Mouse (Mus musculus): ENCODE measurements at regions not wholly inside any gene's neighbourhood (a gene's known extent, or its start where the extent isn't known, plus 50 kb on each side); places are given as distances from the start of the nearest gene placed in this dataset.

DNA sequence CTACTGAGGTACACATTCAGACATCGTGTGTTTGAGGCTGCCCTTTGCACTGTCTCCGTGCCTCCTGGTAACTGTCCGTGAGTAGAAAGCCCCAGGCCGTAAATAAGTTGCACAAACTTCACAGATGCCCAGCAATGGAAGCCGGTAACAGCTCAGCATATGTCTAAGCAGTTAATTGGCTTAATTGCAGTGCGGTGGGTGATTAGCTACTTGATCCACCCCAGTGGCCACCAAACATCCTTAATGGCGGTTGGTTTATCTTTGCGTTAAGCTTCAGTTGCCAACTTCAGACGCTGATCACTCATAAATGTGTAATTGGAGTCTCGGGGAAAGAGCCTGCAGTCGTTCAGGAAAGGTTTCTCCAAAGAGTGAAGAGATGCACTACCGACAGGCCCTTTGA lies 135.3 kb downstream of the Gm26897 start:
- ATAC-seq (replicated peaks in 1 of 2; ENCODE audit: insufficient read depth in 1 of 2, low FRiP score in 2 of 2, low TSS enrichment in 1 of 2, low read depth in 1 of 2, poor library complexity in 2 of 2, severe bottlenecking in 2 of 2), result no peak

DNA sequence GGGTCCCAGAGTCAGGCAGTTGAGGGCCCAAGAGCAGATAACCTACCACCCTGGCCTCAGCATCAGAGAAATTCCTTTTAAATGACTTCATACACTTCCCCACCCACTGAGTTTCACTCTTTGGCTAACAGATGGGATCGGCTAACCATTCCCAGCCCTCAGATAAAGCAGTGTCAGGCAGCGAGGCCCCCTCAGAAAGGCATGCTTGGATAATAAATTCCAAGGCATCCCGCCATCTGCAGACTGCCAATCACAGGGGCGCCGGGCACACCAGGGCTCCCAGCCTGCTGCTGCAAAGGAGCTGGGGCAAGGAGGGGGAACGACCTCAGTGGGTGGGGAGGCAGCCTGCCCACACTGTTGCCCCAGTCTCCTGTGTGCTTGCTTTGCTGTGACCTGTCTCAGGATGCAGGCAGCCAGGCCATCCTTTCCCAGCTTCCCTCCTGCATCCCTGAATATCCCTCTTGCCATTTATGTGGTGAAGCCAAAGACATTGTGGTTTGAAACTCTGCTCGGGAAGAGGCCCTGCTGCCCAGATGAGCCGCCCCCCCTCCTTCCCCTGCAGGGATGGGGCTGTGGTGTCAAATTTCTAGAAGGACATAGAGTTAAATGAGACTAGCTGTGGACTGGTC lies 143.6 kb downstream of the Gm26897 start:
- ATAC-seq (replicated peaks in 1 of 2; ENCODE audit: insufficient read depth in 1 of 2, low FRiP score in 2 of 2, low TSS enrichment in 1 of 2, low read depth in 1 of 2, poor library complexity in 2 of 2, severe bottlenecking in 2 of 2), result no peak

DNA sequence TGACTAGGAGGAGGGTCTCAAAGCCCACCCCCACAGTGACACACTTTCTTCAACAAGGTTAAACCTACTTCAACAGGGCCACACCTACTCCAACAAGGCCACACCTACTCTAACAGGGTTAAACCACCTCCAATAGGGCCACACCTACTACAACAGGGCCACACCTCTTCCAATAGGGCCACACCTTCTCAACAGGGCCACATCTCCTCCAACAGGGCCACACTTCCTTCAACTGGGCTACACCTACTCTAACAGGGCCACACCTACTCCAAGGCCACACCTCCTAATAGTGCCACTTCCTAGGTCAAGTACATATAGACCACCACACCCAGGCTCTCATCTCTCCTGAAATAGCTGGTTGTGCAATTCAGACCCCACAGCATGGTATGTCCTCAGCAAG lies 145.3 kb downstream of the Gm26897 start:
- ATAC-seq (replicated peaks in 1 of 2; ENCODE audit: insufficient read depth in 1 of 2, low FRiP score in 2 of 2, low TSS enrichment in 1 of 2, low read depth in 1 of 2, poor library complexity in 2 of 2, severe bottlenecking in 2 of 2), result no peak

DNA sequence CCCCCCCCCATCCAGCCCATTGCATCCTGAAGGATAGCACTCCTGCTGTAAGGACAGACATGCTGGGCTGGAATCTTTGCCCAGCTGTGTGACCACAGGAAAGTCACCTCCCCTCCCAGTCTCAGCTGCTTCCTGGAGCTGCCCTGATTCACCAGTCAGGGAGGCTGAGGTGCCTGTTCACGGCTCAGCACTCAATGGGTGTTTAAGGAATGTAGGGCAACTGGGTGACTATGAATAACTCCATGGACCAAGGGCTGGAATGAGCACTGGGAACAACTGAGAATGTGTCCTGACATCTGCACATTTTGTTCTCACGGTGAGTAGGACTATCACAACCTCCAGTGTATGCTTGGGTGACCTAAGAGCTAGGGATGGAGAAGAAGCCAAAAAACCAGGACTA lies 146.5 kb downstream of the Gm26897 start:
- no peak for ATAC-seq (replicated peaks in 1 of 2; ENCODE audit: insufficient read depth in 1 of 2, low FRiP score in 2 of 2, low TSS enrichment in 1 of 2, low read depth in 1 of 2, poor library complexity in 2 of 2, severe bottlenecking in 2 of 2)

DNA sequence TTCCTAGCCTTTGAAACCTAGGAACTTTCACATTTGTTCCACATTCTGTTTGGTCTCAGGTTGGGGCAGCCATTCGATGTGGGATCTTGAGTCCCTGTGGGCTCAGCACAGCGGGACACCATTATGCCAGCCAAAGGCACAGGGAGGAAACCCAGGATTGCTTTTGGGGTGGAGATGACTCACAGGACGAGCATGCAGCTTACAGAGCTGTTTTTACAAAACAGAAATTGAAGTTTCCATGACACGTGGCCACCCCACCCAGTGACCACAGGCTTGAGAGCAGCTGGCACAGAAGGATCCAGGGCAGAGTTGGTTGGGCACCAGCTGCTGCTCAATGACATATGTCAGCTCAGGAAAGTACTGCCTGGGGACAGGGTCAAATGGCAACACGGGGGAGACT lies 147.8 kb downstream of the Gm26897 start:
- peak; percentile 32 to 48; a peak in 1 of 4 replicates for ATAC-seq (replicated peaks in 1 of 2; ENCODE audit: insufficient read depth in 1 of 2, low FRiP score in 2 of 2, low TSS enrichment in 1 of 2, low read depth in 1 of 2, poor library complexity in 2 of 2, severe bottlenecking in 2 of 2)

DNA sequence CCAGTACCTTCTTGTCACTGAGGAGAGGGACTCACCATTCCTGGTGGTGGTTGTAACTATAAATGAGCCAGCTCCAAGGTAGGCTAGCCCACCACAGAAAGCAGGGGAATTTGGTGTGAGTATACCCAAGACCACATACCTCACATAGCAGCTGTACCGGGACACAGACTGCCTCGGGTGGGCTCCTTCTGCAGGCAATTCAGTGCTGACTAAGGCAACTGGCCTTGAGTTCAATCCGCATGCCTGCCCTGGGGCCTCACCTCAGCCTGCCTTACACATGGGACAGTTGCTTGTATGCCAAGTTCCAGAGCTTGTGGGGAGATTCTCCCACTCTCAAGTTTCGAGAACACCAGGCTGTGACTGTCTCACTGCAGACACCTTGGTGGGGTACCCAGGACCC lies 153.6 kb downstream of the Gm26897 start:
- no peak for ATAC-seq (replicated peaks in 1 of 2; ENCODE audit: insufficient read depth in 1 of 2, low FRiP score in 2 of 2, low TSS enrichment in 1 of 2, low read depth in 1 of 2, poor library complexity in 2 of 2, severe bottlenecking in 2 of 2)

DNA sequence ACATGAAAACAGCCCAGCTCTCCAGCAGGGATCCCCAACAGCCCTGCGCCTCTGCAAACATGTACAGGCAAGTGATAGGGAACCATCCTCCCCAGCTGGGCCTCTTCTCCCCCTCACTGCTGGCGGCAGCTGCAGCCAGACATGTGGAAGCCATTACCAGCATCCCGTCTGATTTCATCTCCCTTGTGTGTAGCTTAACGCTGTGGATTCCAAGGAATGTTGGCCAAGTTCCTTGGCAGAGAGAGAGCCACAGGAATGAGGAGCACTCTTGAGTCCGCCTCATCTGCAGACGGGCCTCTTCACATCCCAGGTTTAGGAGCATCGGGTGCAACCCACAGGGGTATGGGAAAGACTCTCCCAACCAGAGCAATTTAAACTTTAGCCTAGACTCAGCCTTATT lies 157.1 kb downstream of the Gm26897 start:
- no peak for ATAC-seq (replicated peaks in 1 of 2; ENCODE audit: insufficient read depth in 1 of 2, low FRiP score in 2 of 2, low TSS enrichment in 1 of 2, low read depth in 1 of 2, poor library complexity in 2 of 2, severe bottlenecking in 2 of 2)

DNA sequence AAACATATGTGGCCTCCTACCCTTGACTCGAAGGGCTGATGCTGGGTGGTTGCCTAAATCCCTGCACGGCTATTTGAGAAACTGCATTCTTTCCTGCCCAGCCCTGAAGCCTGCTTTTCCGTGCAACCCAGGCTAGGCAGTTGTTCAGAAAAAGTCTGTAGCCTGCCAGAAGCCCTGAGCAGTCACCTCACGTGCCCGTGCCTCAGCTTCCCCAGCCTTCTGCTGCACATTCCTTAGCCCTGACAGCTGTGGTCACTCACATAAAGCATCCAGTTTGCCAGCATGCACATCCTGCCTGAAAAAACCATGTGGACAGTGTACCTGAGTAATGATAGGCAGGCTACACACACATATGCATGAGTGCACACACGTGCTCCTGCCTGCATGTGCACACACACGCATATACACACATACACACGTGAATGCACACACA lies 157.6 kb downstream of the Gm26897 start:
- no peak for ATAC-seq (replicated peaks in 1 of 2; ENCODE audit: insufficient read depth in 1 of 2, low FRiP score in 2 of 2, low TSS enrichment in 1 of 2, low read depth in 1 of 2, poor library complexity in 2 of 2, severe bottlenecking in 2 of 2)

DNA sequence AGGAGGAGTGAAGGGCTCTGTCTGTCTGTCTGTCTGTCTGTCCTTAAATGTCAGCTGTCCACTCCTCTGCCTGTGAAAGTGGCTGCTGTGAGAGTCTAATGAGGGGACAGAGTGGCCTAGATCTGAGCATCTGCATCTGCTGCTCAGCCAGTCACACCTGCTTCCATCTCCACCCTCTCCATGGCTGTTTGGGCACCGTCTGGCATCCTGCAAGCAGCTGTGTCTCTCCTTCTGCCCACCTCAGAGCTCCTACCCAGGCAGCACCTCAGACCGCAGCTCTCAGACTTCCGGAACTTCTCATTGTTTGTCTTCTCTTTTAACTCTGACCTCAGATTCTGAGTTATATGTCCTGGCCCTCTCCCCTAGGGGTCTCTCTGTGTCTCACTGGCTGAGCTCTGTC lies 159.2 kb downstream of the Gm26897 start:
- ATAC-seq (replicated peaks in 1 of 2; ENCODE audit: insufficient read depth in 1 of 2, low FRiP score in 2 of 2, low TSS enrichment in 1 of 2, low read depth in 1 of 2, poor library complexity in 2 of 2, severe bottlenecking in 2 of 2), result peak; percentile 46 to 49; a peak in 2 of 4 replicates

DNA sequence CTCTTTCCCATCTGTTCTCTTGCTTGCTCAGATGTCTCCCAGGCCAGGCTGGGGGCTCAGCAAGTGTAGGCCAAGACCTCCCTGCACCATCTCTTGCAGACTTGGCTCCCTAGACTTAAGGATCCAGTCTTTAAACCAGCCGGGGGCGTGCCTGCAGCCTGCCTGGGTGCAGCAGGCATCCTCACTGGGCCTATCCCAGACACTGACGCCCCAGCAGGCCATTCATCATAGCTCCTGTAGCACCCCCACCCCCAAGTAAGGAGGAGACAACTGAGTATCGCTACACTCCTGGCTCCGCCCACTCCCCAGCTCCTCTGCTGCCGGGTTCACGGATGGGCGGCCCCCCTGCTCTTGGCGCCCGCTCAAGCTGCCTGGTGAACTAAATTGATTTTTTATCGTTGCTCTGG lies 160.2 kb downstream of the Gm26897 start:
- peak in 1 of 2 experiments; percentile 21; a peak in 1 of 4 replicates for ATAC-seq (replicated peaks in 1 of 2; ENCODE audit: insufficient read depth in 1 of 2, low FRiP score in 2 of 2, low TSS enrichment in 1 of 2, low read depth in 1 of 2, poor library complexity in 2 of 2, severe bottlenecking in 2 of 2)

DNA sequence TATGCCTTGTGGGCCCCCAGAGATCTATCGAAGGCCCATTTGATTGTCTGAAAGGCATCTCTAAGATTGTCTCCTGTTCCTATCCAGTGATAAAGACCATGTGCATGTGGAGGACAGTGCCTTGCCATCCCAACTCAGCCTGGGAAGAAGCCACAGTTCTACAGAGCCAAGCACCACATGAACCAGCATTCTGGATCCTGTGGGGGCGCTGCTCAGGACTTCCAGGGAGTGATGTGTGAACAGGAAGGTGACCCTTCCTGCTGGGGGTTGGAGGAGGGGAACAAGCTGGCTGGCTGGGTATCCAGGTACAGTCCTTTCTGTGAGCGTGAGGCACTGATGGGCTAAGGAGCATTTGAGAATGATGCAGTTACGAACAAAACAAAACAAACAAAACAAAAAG lies 163.8 kb downstream of the Gm26897 start:
- no peak for ATAC-seq (replicated peaks in 1 of 2; ENCODE audit: insufficient read depth in 1 of 2, low FRiP score in 2 of 2, low TSS enrichment in 1 of 2, low read depth in 1 of 2, poor library complexity in 2 of 2, severe bottlenecking in 2 of 2)

DNA sequence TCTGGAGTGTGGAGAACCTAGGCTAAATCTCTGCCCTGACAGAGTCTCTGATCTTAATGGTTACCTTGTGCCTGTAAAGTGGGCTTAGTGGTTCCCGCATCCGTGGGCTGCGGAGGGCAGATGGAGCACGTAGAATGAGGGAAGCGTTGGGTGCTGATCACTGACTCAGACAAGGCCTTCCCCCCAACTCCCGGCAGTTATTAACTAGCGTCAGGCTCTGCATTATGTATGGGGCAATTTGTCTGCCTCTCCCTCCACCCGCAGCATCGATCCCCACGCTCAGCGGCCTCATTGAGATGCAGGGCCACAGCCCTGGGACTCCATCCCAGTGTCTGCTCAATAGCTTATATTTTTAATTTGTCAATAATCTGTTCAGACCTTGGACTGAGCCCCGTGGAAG lies 164.8 kb downstream of the Gm26897 start:
- no peak for ATAC-seq (replicated peaks in 1 of 2; ENCODE audit: insufficient read depth in 1 of 2, low FRiP score in 2 of 2, low TSS enrichment in 1 of 2, low read depth in 1 of 2, poor library complexity in 2 of 2, severe bottlenecking in 2 of 2)

DNA sequence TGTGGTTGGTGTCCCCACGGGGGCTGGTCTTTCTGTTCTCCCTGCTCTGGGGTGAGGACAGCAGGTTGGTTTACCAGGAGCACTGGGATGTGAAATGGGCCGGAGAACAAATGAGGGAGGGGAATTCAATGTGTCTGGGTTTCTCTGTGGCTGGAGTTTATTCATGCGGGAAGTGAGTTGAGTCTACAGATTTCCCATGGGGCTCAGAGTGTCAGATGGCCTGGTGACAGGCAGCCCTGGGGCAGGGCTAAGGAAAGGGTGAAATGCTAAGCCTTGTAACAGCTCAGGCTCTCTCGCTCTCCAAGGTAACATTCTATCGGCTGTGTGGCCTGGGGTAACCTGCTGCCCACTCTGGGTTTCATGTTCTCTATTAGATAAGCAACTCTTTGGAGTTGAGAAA lies 167.5 kb downstream of the Gm26897 start:
- no peak for ATAC-seq (replicated peaks in 1 of 2; ENCODE audit: insufficient read depth in 1 of 2, low FRiP score in 2 of 2, low TSS enrichment in 1 of 2, low read depth in 1 of 2, poor library complexity in 2 of 2, severe bottlenecking in 2 of 2)

DNA sequence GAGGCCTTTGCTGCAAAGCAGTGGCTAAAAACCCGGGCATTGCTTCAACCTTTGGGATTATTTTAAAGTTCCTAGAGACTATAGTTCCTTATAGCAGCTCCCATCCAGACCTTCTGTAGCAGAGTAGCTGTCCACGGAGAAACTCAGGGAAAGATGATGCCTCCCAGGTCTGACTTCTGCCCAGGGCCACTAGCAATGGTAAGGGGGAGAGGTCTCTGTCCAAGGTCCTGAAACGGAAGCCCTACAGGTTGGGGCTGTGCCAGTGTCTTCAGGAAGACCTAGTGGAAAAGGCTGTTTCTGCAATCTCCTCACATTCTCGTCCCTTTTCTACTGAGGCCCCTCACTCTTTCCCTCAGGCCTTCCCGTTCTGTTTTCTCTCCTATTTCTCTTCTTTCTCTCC lies 168.0 kb downstream of the Gm26897 start:
- peak; percentile 32 to 49; a peak in 2 of 4 replicates for ATAC-seq (replicated peaks in 1 of 2; ENCODE audit: insufficient read depth in 1 of 2, low FRiP score in 2 of 2, low TSS enrichment in 1 of 2, low read depth in 1 of 2, poor library complexity in 2 of 2, severe bottlenecking in 2 of 2)

DNA sequence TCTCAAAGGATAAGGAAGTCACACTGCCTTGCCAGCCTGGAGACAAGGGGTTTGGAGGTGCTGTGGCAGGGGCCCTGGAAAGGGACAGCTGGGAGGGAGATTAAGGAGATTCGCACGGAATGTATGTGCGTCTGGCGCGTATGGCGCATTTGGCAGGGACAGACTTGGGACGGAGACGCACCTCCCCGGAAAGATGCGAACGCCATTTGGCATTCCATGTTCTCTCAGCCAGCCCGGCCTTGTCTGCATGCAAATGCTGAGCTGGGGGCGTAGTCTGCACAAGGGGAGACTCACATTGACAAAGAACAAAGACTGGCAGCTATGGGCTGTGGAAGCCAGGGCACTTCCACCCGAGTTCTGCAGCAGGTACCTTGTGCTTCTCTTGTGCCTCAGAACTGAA lies 174.4 kb downstream of the Gm26897 start:
- no peak for ATAC-seq (replicated peaks in 1 of 2; ENCODE audit: insufficient read depth in 1 of 2, low FRiP score in 2 of 2, low TSS enrichment in 1 of 2, low read depth in 1 of 2, poor library complexity in 2 of 2, severe bottlenecking in 2 of 2)

DNA sequence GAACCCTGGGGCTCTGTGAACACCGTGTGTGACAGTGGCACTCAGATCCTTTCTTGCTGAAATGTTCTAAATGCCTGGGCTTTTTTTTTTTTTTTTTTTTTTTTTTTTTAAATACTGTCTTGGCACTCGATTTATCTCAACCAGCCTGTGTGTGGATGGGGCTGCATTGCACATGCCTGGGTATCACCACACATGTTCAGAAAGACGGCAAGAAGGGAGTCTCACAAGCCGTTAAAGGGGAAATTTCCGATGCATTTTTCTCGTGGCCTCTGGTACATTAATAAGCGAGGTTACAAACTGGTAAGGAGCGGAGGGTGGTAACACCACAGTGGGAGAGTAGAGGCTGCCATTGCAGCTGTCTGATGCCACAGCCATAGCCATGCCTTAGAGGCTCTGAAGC lies 176.8 kb downstream of the Gm26897 start:
- no peak for ATAC-seq (replicated peaks in 1 of 2; ENCODE audit: insufficient read depth in 1 of 2, low FRiP score in 2 of 2, low TSS enrichment in 1 of 2, low read depth in 1 of 2, poor library complexity in 2 of 2, severe bottlenecking in 2 of 2)

DNA sequence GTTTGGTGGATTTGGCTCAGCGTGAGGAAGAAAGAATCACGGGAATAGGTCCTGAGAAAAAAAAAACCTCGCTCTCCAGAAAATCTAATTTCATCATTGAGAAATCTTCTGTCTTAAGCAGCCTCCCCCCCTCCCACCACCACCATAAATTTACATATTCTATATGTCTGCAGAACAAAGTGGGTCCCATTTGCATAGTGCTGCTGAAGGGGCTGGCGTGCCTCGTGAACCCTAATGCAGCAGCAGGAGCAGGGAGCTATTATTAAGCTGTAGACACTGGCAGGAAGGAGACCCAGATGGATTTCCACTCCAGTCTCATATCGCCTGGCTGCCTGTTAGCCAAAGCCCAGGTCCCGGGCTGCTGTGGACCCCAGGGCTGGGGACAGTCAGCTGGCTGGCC lies 179.6 kb downstream of the Gm26897 start:
- no peak for ATAC-seq (replicated peaks in 1 of 2; ENCODE audit: insufficient read depth in 1 of 2, low FRiP score in 2 of 2, low TSS enrichment in 1 of 2, low read depth in 1 of 2, poor library complexity in 2 of 2, severe bottlenecking in 2 of 2)

DNA sequence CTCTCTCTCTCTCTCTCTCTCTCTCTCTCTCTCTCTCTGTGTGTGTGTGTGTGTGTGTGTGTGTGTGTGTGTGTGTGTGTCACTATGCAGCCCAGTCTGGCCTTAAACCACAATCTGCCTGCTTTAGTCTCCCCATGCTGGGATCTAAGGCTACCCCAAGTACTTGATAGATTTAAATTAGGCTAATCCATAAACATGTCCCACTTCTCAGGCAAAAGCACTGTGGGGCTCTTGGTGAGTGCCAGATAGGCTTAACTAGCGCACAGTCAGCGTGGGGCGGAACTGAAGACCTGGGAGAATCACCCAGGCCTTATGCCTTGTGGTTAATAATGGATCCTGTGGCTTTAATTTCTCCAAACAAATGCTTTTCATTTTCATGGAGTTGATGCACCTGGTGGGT lies 180.6 kb downstream of the Gm26897 start:
- ATAC-seq (replicated peaks in 1 of 2; ENCODE audit: insufficient read depth in 1 of 2, low FRiP score in 2 of 2, low TSS enrichment in 1 of 2, low read depth in 1 of 2, poor library complexity in 2 of 2, severe bottlenecking in 2 of 2), result no peak

DNA sequence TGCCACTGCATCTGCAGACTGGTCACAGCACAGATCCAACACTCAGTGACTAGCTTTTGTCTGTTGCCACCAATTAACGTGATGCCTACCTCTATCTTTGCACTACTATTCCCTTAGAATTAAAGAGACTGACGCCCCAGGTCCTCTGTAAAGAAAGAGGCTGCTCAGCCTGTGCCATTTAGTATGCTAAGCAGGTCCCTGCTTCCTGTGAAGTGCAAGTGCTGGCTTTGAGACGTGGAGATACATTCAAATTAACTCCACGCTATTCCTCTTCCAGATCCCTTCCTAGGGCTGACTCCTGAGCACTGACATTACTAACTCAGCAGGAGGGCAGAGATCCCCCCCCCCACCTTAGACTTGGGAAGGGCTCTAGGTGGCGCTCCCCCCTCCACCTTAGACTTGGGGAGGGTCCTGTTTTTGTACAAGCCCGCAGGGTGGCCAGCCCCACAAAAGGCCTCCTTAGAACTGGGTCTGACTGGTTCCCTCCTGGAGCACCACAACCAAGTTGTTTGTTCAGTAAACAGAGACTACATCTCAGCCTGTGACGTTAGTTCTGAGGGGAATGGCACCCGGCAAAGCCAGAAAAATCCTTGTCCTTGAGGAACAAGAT lies 184.0 kb downstream of the Gm26897 start:
- no peak for ATAC-seq (replicated peaks in 1 of 2; ENCODE audit: insufficient read depth in 1 of 2, low FRiP score in 2 of 2, low TSS enrichment in 1 of 2, low read depth in 1 of 2, poor library complexity in 2 of 2, severe bottlenecking in 2 of 2)

All from hematopoietic stem cell, adult 5-6 weeks (primary cell).